Mouse (Mus musculus) liver, adult 2 months (tissue): ENCODE data around the gene Igf1r. TPM values are rescaled to one million over a fixed set of nuclear protein-coding genes. Genes with fewer than 3 reads are reported as not detected.

ENCODE experiments used
- DNase-seq: peaks from one replicate; pipeline ENCODE4 v3.0.0-alpha.2; 2011; ENCODE audit warnings: low read depth, low spot score; ENCODE audit errors: extremely low read depth
- H3K27ac ChIP-seq: fragments of 200-500 bp; replicated peaks from 2 replicates; pipeline ENCODE4 v1.5.1; 2012; ENCODE audit warnings: low read depth, mild to moderate bottlenecking, control low read depth, inconsistent platforms, low read length; ENCODE audit not compliant: insufficient read depth
- H3K27me3 ChIP-seq: fragments of 200-500 bp; 2 replicates; pipeline ENCODE4 v1.6.1; 2012; ENCODE audit warnings: mild to moderate bottlenecking, moderate library complexity, low read length, inconsistent platforms; ENCODE audit not compliant: control insufficient read depth, insufficient read depth
- H3K36me3 ChIP-seq: fragments of 200-500 bp; 2 replicates; pipeline ENCODE4 v1.6.1; 2012; ENCODE audit warnings: low read length, inconsistent platforms; ENCODE audit not compliant: control insufficient read depth, insufficient read depth
- H3K4me1 ChIP-seq: fragments of 200-500 bp; 2 replicates; pipeline ENCODE4 v1.6.1; 2011; ENCODE audit warnings: low read length; ENCODE audit not compliant: control insufficient read depth, insufficient read depth
- H3K4me3 ChIP-seq: fragments of 200-500 bp; 2 replicates; pipeline ENCODE4 v1.5.1; 2011; ENCODE audit warnings: low read depth, mild to moderate bottlenecking, control low read depth, low read length, moderate library complexity; ENCODE audit not compliant: insufficient read depth
- H3K79me2 ChIP-seq: fragments of 200-500 bp; 2 replicates; pipeline ENCODE4 v1.6.1; 2012; ENCODE audit warnings: inconsistent platforms, mild to moderate bottlenecking, low read length, moderate library complexity; ENCODE audit not compliant: control insufficient read depth, insufficient read depth
- H3K9ac ChIP-seq: fragments of 200-500 bp; 2 replicates; pipeline ENCODE4 v1.6.1; 2012; ENCODE audit warnings: low read depth, mild to moderate bottlenecking, control low read depth, inconsistent platforms, low read length
- CTCF ChIP-seq: fragments of 200-500 bp; IDR thresholded peaks from 2 replicates; pipeline ENCODE4 v1.5.1; 2011; ENCODE audit warnings: low read depth, low read length, control low read depth
- POLR2A ChIP-seq: fragments of 200-500 bp; IDR thresholded peaks from 2 replicates; pipeline ENCODE4 v1.6.1; 2011; ENCODE audit warnings: low read length, control low read depth; ENCODE audit not compliant: insufficient read depth; ENCODE audit errors: extremely low read depth
- WGBS: fragments of 180-500 bp; shearing (Covaris S2); methylation state at CpG from one replicate; pipeline ENCODE4 v1.1.7; 2018; 5-methylcytosine and 5-hydroxymethylcytosine counted together
- polyA plus RNA-seq: library from polyadenylated mRNA; depleted of rRNA; stranded (reverse); fragments of >200 nt; gene quantifications from 2 replicates; pipeline ENCODE4 v1.2.3, GENCODE M21; 2012
- total RNA-seq: library from RNA; depleted of rRNA; stranded (reverse); fragments of >200 nt; gene quantifications from 2 replicates; pipeline ENCODE4 v1.2.3, GENCODE M21; 2014

The Igf1r gene
- total and polyA plus RNA-seq, 2 experiments = 0.50 to 1.2 TPM

GRCm38 (mm10) chr7:68089725-68090124, 137.1 kb downstream of the Igf1r start:
- no peak for DNase-seq
- WGBS = 81% methylated on average over 10 of the region's 10 CpGs
- H3K27me3 ChIP-seq = peaks cover 9% of the 10 kb centered on the region; the same call in 1 of the 2 replicates
- H3K4me3 ChIP-seq = no peak overlapping the region
- H3K9ac ChIP-seq = no peak overlapping the region
- no peaks in the 10 kb centered on the region for H3K36me3 ChIP-seq
- H3K79me2 ChIP-seq = no peaks in the 10 kb centered on the region
- no peak overlapping the region for H3K27ac ChIP-seq
- TF ChIP-seq CTCF = no peak
- no peak for TF ChIP-seq POLR2A
- H3K4me1 ChIP-seq = no peaks in the 10 kb centered on the region; the same call in 1 of the 2 replicates

- H3K27me3 ChIP-seq = peaks cover 9% of the 10 kb centered on the region; the same call in 1 of the 2 replicates
- H3K79me2 ChIP-seq = no peaks in the 10 kb centered on the region
- H3K9ac ChIP-seq = no peak overlapping the region
- TF ChIP-seq CTCF (no peak), POLR2A (no peak)
- WGBS = 88% methylated on average over 8 of the region's 8 CpGs
- DNase-seq = no peak
- H3K4me3 ChIP-seq = no peak overlapping the region
- no peaks in the 10 kb centered on the region for H3K36me3 ChIP-seq
- no peak overlapping the region for H3K27ac ChIP-seq
- no peaks in the 10 kb centered on the region; the same call in 1 of the 2 replicates for H3K4me1 ChIP-seq
Observed at GRCm38 (mm10) chr7:68090576-68090975, 137.9 kb downstream of the Igf1r start.

- WGBS = 82% methylated on average over 8 of the region's 8 CpGs
- Histone ChIP-seq H3K4me3 (no peak overlapping the region), H3K4me1 (no peaks in the 10 kb centered on the region), H3K79me2 (no peaks in the 10 kb centered on the region), H3K9ac (no peak overlapping the region), H3K27ac (no peak overlapping the region), H3K27me3 (peaks cover 6% of the 10 kb centered on the region; the same call in 1 of the 2 replicates), H3K36me3 (no peaks in the 10 kb centered on the region)
- no peak for TF ChIP-seq CTCF
- no peak for TF ChIP-seq POLR2A
- DNase-seq = no peak
Observed at GRCm38 (mm10) chr7:68092304-68092978, 139.8 kb downstream of the Igf1r start.

- WGBS = 66% methylated on average over 9 of the region's 9 CpGs
- Histone ChIP-seq H3K36me3 (no peaks in the 10 kb centered on the region), H3K27me3 (peaks cover 8% of the 10 kb centered on the region; the same call in 1 of the 2 replicates), H3K4me1 (no peaks in the 10 kb centered on the region), H3K79me2 (no peaks in the 10 kb centered on the region), H3K4me3 (no peak overlapping the region), H3K9ac (no peak overlapping the region), H3K27ac (no peak overlapping the region)
- DNase-seq = no peak
- TF ChIP-seq CTCF = no peak
- no peak for TF ChIP-seq POLR2A
Observed at GRCm38 (mm10) chr7:68093817-68094216, 141.2 kb downstream of the Igf1r start.

- H3K36me3 ChIP-seq = no peaks in the 10 kb centered on the region
- WGBS = 90% methylated on average over 4 of the region's 4 CpGs
- no peaks in the 10 kb centered on the region for H3K79me2 ChIP-seq
- H3K9ac ChIP-seq = no peak overlapping the region
- no peak for DNase-seq
- peaks cover 10% of the 10 kb centered on the region; the same call in 1 of the 2 replicates for H3K27me3 ChIP-seq
- TF ChIP-seq POLR2A = no peak
- no peak for TF ChIP-seq CTCF
- no peak overlapping the region for H3K4me3 ChIP-seq
- H3K27ac ChIP-seq = no peak overlapping the region
- H3K4me1 ChIP-seq = no peaks in the 10 kb centered on the region; the same call in 1 of the 2 replicates
Observed at GRCm38 (mm10) chr7:68095574-68095973, 142.9 kb downstream of the Igf1r start.

- Histone ChIP-seq H3K36me3 (no peaks in the 10 kb centered on the region), H3K27ac (no peak overlapping the region), H3K9ac (no peak overlapping the region), H3K4me3 (no peak overlapping the region), H3K79me2 (no peaks in the 10 kb centered on the region), H3K27me3 (peaks cover 18% of the 10 kb centered on the region; the same call in 1 of the 2 replicates), H3K4me1 (no peaks in the 10 kb centered on the region; the same call in 1 of the 2 replicates)
- WGBS = 85% methylated on average over 6 of the region's 6 CpGs
- TF ChIP-seq POLR2A (no peak), CTCF (no peak)
- DNase-seq = no peak
Observed at GRCm38 (mm10) chr7:68096411-68096810, 143.8 kb downstream of the Igf1r start.
